Mouse (Mus musculus) hindbrain, embryonic 15.5 days (tissue): Measurements from ENCODE around the gene Slc24a3. TPM values are rescaled to one million over a fixed set of nuclear protein-coding genes. Genes with fewer than 3 reads are reported as not detected.
A peak's percentile ranks its signal among the peaks of the same experiment; 100 is the strongest.

Source experiments
- ATAC-seq: fragments of 200-750 bp; cut with Nextera tagmentation; 2 replicates; pipeline ENCODE4 v1.8.0; 2017; ENCODE audit warnings: low read depth, moderate number of reproducible peaks, moderate TSS enrichment; ENCODE audit not compliant: low FRiP score
- H3K27ac ChIP-seq: fragments of 300-500 bp; sonication (generic); replicated peaks from 2 replicates; pipeline ENCODE4 v1.5.1; 2015; ENCODE audit warnings: mild to moderate bottlenecking, inconsistent platforms
- H3K27me3 ChIP-seq: fragments of 300-500 bp; sonication (generic); 2 replicates; pipeline ENCODE4 v1.6.1; 2015; ENCODE audit warnings: control low read depth, inconsistent platforms
- H3K36me3 ChIP-seq: fragments of 300-500 bp; sonication (generic); 2 replicates; pipeline ENCODE4 v1.6.1; 2015; ENCODE audit warnings: control low read depth, inconsistent platforms
- H3K4me1 ChIP-seq: fragments of 300-500 bp; sonication (generic); replicated peaks from 2 replicates; pipeline ENCODE4 v1.6.1; 2015; ENCODE audit warnings: control low read depth, inconsistent platforms
- H3K4me2 ChIP-seq: fragments of 300-500 bp; sonication (generic); 2 replicates; pipeline ENCODE4 v1.6.1; 2015; ENCODE audit warnings: moderate library complexity, mild to moderate bottlenecking, inconsistent platforms
- H3K4me3 ChIP-seq: fragments of 300-500 bp; sonication (generic); 2 replicates; pipeline ENCODE4 v1.5.1; 2015; ENCODE audit warnings: mild to moderate bottlenecking, inconsistent platforms
- H3K9ac ChIP-seq: fragments of 300-500 bp; sonication (generic); 2 replicates; pipeline ENCODE4 v1.6.1; 2015; ENCODE audit warnings: inconsistent platforms
- H3K9me3 ChIP-seq: fragments of 300-500 bp; sonication (generic); 2 replicates; pipeline ENCODE4 v1.6.1; 2016; ENCODE audit warnings: control low read depth, inconsistent platforms
- WGBS: fragments of 180-500 bp; shearing (Covaris S2); methylation state at CpG from one replicate; pipeline ENCODE4 v1.1.7; 2015; 5-methylcytosine and 5-hydroxymethylcytosine counted together
- polyA plus RNA-seq: library from polyadenylated mRNA; unstranded; fragments of >200 nt; fragmentation: Nextera tagmentation; extraction: Ambion mirVana; gene quantifications from 2 replicates; pipeline ENCODE4 v1.2.1, GENCODE M21; 2015

Slc24a3 gene
- polyA plus RNA-seq, 1 experiment from 2014 or later: 22.8 TPM

DNA sequence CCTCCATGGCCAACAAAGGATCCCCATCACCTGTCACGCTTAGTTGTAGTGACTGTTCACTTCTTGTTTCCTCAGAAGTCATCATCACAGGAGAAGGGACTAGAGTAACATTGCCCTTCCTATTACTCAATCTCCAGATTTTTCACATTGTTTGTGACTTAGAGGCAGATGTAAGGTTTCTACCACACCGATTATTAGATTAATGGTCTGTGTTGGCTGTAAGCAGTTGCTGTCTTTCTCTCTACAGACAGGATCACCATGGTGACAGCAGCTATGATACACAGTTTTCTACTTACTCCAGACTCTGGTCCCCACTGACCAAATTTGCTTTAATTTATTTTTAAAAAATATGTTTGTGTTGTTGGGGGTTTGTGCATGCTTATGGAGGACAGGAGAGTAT lies 90.3 kb downstream of the Slc24a3 start:
- Histone ChIP-seq H3K27me3 (no peaks in the 10 kb centered on the region), H3K36me3 (no peaks in the 10 kb centered on the region), H3K4me2 (no peak overlapping the region), H3K9ac (no peak overlapping the region), H3K27ac (no peak overlapping the region), H3K4me1 (no peaks in the 10 kb centered on the region), H3K9me3 (no peaks in the 10 kb centered on the region), H3K4me3 (no peak overlapping the region)
- WGBS: 93% methylated on average over 2 of the region's 2 CpGs
- no peak for ATAC-seq

DNA sequence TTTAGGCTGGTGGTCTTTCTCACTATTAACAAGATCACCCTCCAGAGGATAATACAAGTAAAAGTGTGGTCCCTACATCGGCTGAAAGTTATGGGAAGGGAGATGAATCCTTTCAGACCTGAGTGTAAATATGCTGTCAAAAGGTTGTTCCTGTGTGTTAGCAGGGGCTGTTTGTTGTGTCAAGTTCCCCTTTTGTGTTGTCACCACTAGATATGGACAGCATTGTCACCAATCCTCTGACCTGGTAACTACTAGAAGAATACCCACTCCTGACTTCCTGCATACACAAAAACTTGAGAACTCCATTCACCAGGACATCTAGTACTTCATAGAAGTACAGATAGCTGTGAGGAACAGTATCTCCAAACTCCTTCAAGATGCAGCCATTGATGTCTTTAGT lies 93.0 kb downstream of the Slc24a3 start:
- WGBS: 78% methylated on average over 1 of the region's 1 CpGs
- Histone ChIP-seq H3K9ac (no peak overlapping the region), H3K27ac (no peak overlapping the region), H3K27me3 (no peaks in the 10 kb centered on the region), H3K4me3 (no peak overlapping the region), H3K4me2 (no peak overlapping the region), H3K9me3 (no peaks in the 10 kb centered on the region), H3K4me1 (no peaks in the 10 kb centered on the region), H3K36me3 (no peaks in the 10 kb centered on the region)
- no peak for ATAC-seq

DNA sequence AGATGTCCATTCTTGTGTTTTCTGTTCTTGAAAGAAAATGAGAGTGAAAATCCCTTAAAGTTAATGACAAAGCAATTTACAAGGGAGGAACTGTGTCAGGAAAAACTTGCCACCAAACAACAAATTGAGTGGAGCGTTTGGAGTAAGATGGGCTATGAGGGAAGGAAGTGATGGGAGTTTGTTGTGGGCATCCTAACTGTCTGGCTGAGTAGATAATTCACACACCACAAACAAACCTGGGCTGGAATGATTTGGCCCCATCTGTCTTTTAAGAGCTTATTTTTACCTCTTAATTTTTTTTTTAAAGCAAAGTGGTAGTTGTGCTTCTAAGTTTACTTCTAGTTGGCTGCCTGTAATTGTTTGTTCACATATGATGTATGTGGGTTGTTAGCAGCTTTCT lies 94.6 kb downstream of the Slc24a3 start:
- Histone ChIP-seq H3K27ac (no peak overlapping the region), H3K4me3 (no peak overlapping the region), H3K36me3 (no peaks in the 10 kb centered on the region), H3K9me3 (no peaks in the 10 kb centered on the region), H3K27me3 (no peaks in the 10 kb centered on the region), H3K4me1 (no peaks in the 10 kb centered on the region), H3K9ac (no peak overlapping the region), H3K4me2 (no peak overlapping the region)
- WGBS: 94% methylated on average over 1 of the region's 1 CpGs
- ATAC-seq: no peak

DNA sequence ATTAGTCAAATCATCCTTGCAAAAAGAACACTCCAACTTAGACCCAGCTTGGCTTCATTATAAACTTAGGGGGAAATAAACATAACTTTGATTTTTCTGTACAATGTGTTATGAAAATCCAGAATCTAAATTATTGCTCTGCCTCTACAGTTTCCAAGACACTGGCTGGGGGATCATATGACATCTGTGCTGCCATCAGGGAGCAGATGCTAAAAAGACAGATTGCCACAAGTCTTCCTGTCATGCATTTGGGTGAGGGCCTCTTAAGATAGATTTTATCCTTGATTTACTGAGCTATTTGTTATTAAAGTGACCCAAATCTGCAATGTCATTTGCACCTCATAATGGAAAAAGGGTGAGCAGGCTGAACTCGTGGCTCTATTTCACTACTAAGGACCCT lies 99.2 kb downstream of the Slc24a3 start:
- Histone ChIP-seq H3K4me1 (no peaks in the 10 kb centered on the region), H3K27me3 (no peaks in the 10 kb centered on the region), H3K36me3 (no peaks in the 10 kb centered on the region), H3K9me3 (no peaks in the 10 kb centered on the region), H3K4me3 (no peak overlapping the region), H3K27ac (no peak overlapping the region), H3K4me2 (no peak overlapping the region), H3K9ac (no peak overlapping the region)
- ATAC-seq: no peak
- WGBS: 56% methylated on average over 1 of the region's 1 CpGs

DNA sequence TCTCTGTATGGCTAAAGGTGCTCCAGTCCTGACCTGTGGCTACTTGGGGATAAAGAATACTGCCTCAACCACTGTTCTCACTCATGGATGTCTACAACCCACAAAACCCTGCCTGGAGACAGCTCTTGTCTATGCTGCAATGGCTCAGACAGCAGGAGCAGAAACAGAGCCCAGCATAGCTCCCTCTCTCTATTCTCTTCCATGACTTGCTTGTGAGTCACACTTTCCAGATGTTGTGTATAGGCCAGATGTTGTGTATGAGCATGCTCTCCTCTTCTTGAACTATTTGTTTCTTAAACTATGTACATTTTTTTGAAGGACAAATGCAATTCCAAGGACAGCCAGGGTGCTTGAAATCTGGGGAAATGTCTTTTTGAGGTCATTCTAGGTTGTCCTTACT lies 101.4 kb downstream of the Slc24a3 start:
- Histone ChIP-seq H3K27ac (no peak overlapping the region), H3K9me3 (no peaks in the 10 kb centered on the region), H3K4me2 (no peak overlapping the region), H3K4me3 (no peak overlapping the region), H3K27me3 (no peaks in the 10 kb centered on the region), H3K4me1 (no peaks in the 10 kb centered on the region), H3K9ac (no peak overlapping the region), H3K36me3 (no peaks in the 10 kb centered on the region)
- no peak for ATAC-seq

DNA sequence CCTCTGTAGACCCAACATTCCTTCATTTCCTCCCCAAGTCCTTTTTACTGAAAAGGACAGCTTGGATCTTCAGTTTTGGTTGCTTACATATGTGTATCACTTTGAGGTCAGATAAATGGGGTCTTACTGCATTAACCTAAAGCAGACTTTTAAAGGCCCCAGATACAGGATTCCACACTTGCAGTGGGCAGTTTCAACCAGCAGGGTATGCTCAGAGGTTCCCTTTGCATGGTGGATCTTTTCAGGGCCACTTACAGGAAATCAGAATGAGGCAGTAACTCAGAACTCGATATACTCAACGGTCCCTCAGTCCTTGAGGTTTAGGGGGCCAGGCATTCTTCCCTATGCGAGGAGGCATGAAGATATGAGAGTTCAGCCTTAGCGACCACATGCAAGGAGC lies 101.9 kb downstream of the Slc24a3 start:
- Histone ChIP-seq H3K4me1 (no peaks in the 10 kb centered on the region), H3K9ac (no peak overlapping the region), H3K4me3 (no peak overlapping the region), H3K27ac (no peak overlapping the region), H3K36me3 (no peaks in the 10 kb centered on the region), H3K9me3 (no peaks in the 10 kb centered on the region), H3K27me3 (no peaks in the 10 kb centered on the region), H3K4me2 (no peak overlapping the region)
- 89% methylated on average over 4 of the region's 4 CpGs for WGBS
- ATAC-seq: no peak

DNA sequence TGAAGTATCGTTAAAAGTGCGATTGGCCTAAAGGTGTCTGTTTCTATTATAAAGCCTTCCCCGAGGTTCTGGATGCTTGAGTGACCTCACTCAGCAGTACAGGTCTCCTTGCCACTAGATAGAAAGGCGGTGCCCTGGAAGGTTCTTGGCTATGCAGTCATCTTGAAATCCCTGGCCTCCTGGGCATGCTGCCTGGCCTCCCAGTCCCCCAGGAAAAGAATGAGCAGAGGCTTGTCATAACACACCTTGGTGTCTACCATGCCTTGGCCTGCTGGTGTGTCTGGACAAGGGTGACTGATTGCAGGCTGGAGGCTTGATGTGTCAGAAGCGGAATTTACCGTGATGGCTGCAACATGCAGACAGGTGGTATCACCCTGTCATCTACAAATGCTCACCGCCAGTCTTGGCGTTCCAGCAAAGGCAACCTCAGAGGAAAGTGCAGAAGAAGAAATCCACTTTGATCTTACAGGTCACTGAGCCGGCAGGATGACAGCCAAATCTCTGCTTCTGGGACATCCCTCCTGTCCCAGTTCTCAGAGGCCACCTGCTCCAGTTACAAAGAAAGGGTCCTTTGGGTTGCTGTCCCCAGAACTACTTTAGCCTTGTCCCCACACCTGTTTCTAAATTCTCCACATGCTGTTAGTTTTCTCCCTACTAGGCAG lies 106.6 kb downstream of the Slc24a3 start:
- Histone ChIP-seq H3K4me1 (no peaks in the 10 kb centered on the region), H3K4me3 (no peak overlapping the region), H3K36me3 (no peaks in the 10 kb centered on the region), H3K9me3 (no peaks in the 10 kb centered on the region), H3K27ac (no peak overlapping the region), H3K4me2 (no peak overlapping the region), H3K27me3 (no peaks in the 10 kb centered on the region), H3K9ac (no peak overlapping the region)
- no peak for ATAC-seq
- WGBS: 92% methylated on average over 9 of the region's 9 CpGs

DNA sequence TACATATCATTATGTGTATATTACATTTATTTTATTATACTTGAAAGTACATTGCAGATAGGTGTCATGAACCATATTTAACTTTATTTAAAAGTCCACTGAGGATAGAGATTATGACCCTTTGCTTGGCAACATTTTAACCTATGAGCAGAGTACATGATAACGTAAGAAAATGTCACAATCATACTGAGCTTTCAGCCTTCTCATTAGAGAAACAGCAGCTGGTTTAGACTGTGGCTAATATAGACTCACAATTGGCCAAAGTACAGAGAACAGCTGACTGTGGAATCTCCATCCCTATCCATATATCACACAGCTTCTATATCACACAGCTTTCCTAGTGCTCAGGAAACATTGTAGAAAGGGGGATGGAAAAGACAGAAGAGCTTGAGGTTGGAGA lies 111.8 kb downstream of the Slc24a3 start:
- WGBS: 72% methylated on average over 1 of the region's 1 CpGs
- Histone ChIP-seq H3K9ac (no peak overlapping the region), H3K27ac (no peak overlapping the region), H3K4me1 (no peaks in the 10 kb centered on the region), H3K27me3 (no peaks in the 10 kb centered on the region), H3K4me2 (no peak overlapping the region), H3K4me3 (no peak overlapping the region), H3K9me3 (no peaks in the 10 kb centered on the region), H3K36me3 (no peaks in the 10 kb centered on the region)
- ATAC-seq: no peak

DNA sequence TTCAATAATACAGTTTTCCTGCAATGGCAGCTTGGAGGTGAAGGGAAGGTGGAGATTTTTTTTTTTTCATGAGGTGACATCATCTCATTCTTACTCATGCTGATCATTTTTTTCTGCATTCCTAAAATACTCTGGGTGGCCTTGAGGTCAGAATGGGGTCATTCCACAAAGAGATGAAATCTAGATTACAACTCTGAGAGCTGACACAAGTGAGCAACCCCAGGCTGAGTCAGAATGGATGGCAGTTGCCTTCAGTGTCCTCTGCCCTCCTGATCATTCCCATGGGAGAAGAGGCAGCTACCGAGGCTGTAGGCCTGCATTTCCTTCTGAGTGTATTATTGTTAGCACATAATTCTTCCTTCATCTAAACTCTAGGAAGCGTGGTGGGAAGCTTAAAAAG lies 116.2 kb downstream of the Slc24a3 start:
- no peak for ATAC-seq
- Histone ChIP-seq H3K9me3 (no peaks in the 10 kb centered on the region), H3K27me3 (no peaks in the 10 kb centered on the region), H3K4me1 (no peaks in the 10 kb centered on the region), H3K4me2 (no peak overlapping the region), H3K4me3 (no peak overlapping the region), H3K27ac (no peak overlapping the region), H3K36me3 (no peaks in the 10 kb centered on the region), H3K9ac (no peak overlapping the region)
- 70% methylated on average over 2 of the region's 2 CpGs for WGBS

DNA sequence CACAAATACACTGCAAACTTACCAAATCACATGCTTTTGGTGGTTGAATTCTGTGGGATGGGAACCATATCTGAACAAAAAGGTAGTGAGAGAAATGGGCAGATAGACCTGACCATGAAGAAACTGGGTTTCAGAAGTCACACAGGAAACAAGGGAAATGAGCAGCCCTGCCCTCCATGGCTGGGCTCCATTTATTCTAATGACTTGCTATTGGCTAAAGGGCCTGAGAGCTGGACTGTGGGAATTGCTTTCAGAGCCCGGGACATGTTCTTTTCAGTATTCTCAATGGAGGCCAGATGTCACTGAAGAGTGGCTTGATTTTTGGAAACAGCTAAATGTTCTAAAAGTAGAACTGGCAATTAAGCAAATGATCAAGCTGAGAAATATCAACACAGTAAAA lies 120.9 kb downstream of the Slc24a3 start:
- 0 out of 2 replicates have a peak, but pooled peaks have one; percentile 45 for ATAC-seq
- 36% methylated on average over 1 of the region's 1 CpGs for WGBS
- Histone ChIP-seq H3K4me2 (no peak overlapping the region), H3K4me1 (no peaks in the 10 kb centered on the region; the same call in 1 of the 2 replicates), H3K9ac (no peak overlapping the region), H3K9me3 (no peaks in the 10 kb centered on the region), H3K36me3 (no peaks in the 10 kb centered on the region), H3K27ac (no peak overlapping the region), H3K4me3 (no peak overlapping the region), H3K27me3 (no peaks in the 10 kb centered on the region)

DNA sequence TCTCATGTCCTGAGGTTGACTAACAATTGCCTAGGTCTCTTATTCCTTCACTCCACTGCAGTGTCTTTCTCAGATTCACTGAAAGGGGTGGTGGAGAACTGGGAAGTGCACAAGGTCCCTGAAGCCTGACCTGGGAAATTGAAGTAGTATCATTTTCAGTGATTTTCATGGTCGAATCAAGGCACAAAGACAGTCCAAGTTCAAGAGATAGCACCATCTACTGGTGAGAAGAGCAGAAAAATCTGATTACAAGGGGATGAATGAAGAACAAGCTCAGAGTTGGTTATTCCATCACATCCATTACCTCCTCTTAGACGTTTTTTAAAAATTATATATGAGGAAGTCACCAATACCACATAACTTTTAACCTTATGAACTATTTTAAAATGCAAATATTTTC lies 123.9 kb downstream of the Slc24a3 start:
- 33% methylated on average over 2 of the region's 2 CpGs for WGBS
- H3K36me3 ChIP-seq: no peaks in the 10 kb centered on the region

DNA sequence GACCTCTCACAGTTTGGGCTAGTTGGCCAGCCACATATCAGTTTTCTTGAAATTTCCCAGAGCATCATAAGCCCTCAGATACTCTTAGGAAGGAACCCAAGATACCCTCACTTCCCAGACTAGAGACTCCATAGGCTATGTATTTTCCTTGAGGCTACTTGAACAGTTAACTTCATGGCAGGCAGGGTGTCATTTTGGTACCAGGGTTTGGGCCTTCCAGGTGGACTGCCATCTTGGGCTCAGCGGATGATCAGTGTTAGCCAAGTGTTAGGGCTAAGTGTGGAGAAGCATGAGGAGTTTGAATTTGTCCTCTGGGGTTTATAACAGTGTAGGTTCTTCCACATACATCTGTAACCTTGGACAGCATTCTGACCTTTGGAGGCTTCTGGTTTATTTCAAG lies 124.6 kb downstream of the Slc24a3 start:
- WGBS: 100% methylated on average over 1 of the region's 1 CpGs
- Histone ChIP-seq H3K4me1 (no peaks in the 10 kb centered on the region; the same call in 1 of the 2 replicates), H3K9me3 (no peaks in the 10 kb centered on the region), H3K36me3 (no peaks in the 10 kb centered on the region), H3K9ac (no peak overlapping the region), H3K27ac (no peak overlapping the region), H3K4me2 (no peak overlapping the region), H3K27me3 (no peaks in the 10 kb centered on the region), H3K4me3 (no peak overlapping the region)
- no peak for ATAC-seq

More for the DNA sequence above, 123.9 kb downstream of the Slc24a3 start:
- Histone ChIP-seq H3K9ac (no peak overlapping the region), H3K27ac (no peak overlapping the region), H3K4me1 (no peaks in the 10 kb centered on the region; the same call in 1 of the 2 replicates), H3K4me2 (no peak overlapping the region), H3K27me3 (no peaks in the 10 kb centered on the region), H3K4me3 (no peak overlapping the region), H3K9me3 (no peaks in the 10 kb centered on the region)
- ATAC-seq: no peak

DNA sequence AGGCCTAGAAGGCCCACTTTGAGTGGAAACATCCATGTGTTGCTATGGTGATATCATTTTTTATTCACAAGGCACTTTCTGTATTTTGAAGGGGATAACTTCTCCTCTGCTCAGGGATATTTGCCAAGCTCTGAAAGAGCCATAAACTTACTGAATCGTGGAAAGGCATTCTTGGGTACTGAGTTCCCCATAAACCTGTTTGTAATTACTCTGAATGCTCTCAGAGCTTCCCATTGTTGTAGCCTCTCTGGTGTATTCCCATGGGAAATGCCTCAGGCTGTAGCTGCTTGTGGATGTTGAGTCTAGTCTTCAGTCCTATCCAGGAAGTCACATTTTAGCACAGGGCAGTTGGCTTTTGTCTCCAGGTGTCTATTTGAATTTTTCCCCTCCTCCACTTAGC lies 125.3 kb downstream of the Slc24a3 start:
- no peak overlapping the region for H3K27ac ChIP-seq
- H3K27me3 ChIP-seq: no peaks in the 10 kb centered on the region
- H3K4me1 ChIP-seq: no peaks in the 10 kb centered on the region; the same call in 1 of the 2 replicates
- no peak overlapping the region for H3K9ac ChIP-seq
- H3K4me3 ChIP-seq: no peak overlapping the region
- no peaks in the 10 kb centered on the region for H3K9me3 ChIP-seq
- H3K4me2 ChIP-seq: no peak overlapping the region
- 26% methylated on average over 1 of the region's 1 CpGs for WGBS
- no peaks in the 10 kb centered on the region for H3K36me3 ChIP-seq
- no peak for ATAC-seq
